Mouse (Mus musculus) bone marrow, adult 2 months (tissue): ENCODE results near the gene Poc1a. TPM values are rescaled to one million over a fixed set of nuclear protein-coding genes. Genes with fewer than 3 reads are reported as not detected.

Experiments used
- H3K27ac ChIP-seq: fragments of 200-500 bp; 2 replicates; pipeline ENCODE4 v1.5.1; 2012; ENCODE audit warnings: low read depth, mild to moderate bottlenecking, control low read depth, inconsistent platforms, low read length; ENCODE audit not compliant: control insufficient read depth, poor library complexity, insufficient read depth
- H3K4me1 ChIP-seq: fragments of 200-500 bp; 2 replicates; pipeline ENCODE4 v1.6.1; 2011; ENCODE audit warnings: low read length; ENCODE audit not compliant: control insufficient read depth, insufficient read depth
- H3K4me3 ChIP-seq: fragments of 200-500 bp; replicated peaks from 2 replicates; pipeline ENCODE3; 2011; ENCODE audit warnings: mild to moderate bottlenecking, low read depth, low read length, control low read depth; ENCODE audit not compliant: control insufficient read depth
- CTCF ChIP-seq: fragments of 200-500 bp; IDR thresholded peaks from 2 replicates; pipeline ENCODE4 v1.5.1; 2011; ENCODE audit warnings: low read length, control low read depth; ENCODE audit not compliant: control insufficient read depth, insufficient read depth
- POLR2A ChIP-seq: fragments of 200-500 bp; IDR thresholded peaks from 2 replicates; pipeline ENCODE4 v1.6.1; 2011; ENCODE audit warnings: low read depth, mild to moderate bottlenecking, control low read depth, low read length, borderline replicate concordance; ENCODE audit not compliant: control insufficient read depth
- WGBS: fragments of 180-500 bp; shearing (Covaris S2); methylation state at CpG from one replicate; pipeline ENCODE4 v1.1.7; 2018; 5-methylcytosine and 5-hydroxymethylcytosine counted together
- polyA plus RNA-seq: library from polyadenylated mRNA; stranded (reverse); fragments of >200 nt; gene quantifications from 2 replicates; pipeline ENCODE4 v1.2.4, GENCODE M21; 2011; ENCODE audit warnings: low replicate concordance; ENCODE audit not compliant: missing spikeins, insufficient read depth, insufficient read length

Gene Poc1a
- polyA plus RNA-seq, 1 experiment: 46.9 TPM

GRCm38 (mm10) chr9:106308983-106309382 is 28.1 kb downstream of the Poc1a start:
- Histone ChIP-seq H3K4me1 (peaks cover 8% of the 10 kb centered on the region), H3K4me3 (no peak overlapping the region), H3K27ac (peak overlapping the region; percentile 83)
- TF ChIP-seq POLR2A (no peak), CTCF (no peak)
- 77% methylated on average over 5 of the region's 5 CpGs for WGBS

- WGBS: 28% methylated on average over 3 of the region's 3 CpGs
- Histone ChIP-seq H3K27ac (no peak overlapping the region), H3K4me1 (peaks cover 8% of the 10 kb centered on the region), H3K4me3 (no peak overlapping the region)
- no peak for TF ChIP-seq CTCF
- no peak for TF ChIP-seq POLR2A
Observed at GRCm38 (mm10) chr9:106309859-106310258, 29.0 kb downstream of the Poc1a start.

GRCm38 (mm10) chr9:106311625-106312191 is 30.8 kb downstream of the Poc1a start:
- WGBS: 91% methylated on average over 10 of the region's 10 CpGs
- TF ChIP-seq CTCF: no peak
- no peak for TF ChIP-seq POLR2A
- Histone ChIP-seq H3K4me1 (peaks cover 8% of the 10 kb centered on the region), H3K4me3 (no peak overlapping the region), H3K27ac (no peak overlapping the region)

GRCm38 (mm10) chr9:106312950-106313360 is 32.1 kb downstream of the Poc1a start:
- WGBS: 37% methylated on average over 7 of the region's 7 CpGs
- H3K4me1 ChIP-seq: peaks cover 8% of the 10 kb centered on the region
- TF ChIP-seq CTCF: no peak
- no peak for TF ChIP-seq POLR2A
- no peak overlapping the region for H3K27ac ChIP-seq
- H3K4me3 ChIP-seq: no peak overlapping the region

GRCm38 (mm10) chr9:106314196-106314595 is 33.3 kb downstream of the Poc1a start:
- Histone ChIP-seq H3K27ac (no peak overlapping the region), H3K4me3 (no peak overlapping the region), H3K4me1 (peaks cover 3% of the 10 kb centered on the region; the same call in 1 of the 2 replicates)
- no peak for TF ChIP-seq POLR2A
- WGBS: 87% methylated on average over 3 of the region's 3 CpGs

GRCm38 (mm10) chr9:106318074-106318473 is 37.2 kb downstream of the Poc1a start:
- H3K27ac ChIP-seq: no peak overlapping the region
- no peak for TF ChIP-seq POLR2A
- no peak for TF ChIP-seq CTCF
- no peaks in the 10 kb centered on the region for H3K4me1 ChIP-seq
- H3K4me3 ChIP-seq: no peak overlapping the region
- WGBS: 62% methylated on average over 2 of the region's 2 CpGs

GRCm38 (mm10) chr9:106319095-106319494 is 38.2 kb downstream of the Poc1a start:
- TF ChIP-seq POLR2A (no peak), CTCF (no peak)
- 62% methylated on average over 2 of the region's 2 CpGs for WGBS
- Histone ChIP-seq H3K4me1 (no peaks in the 10 kb centered on the region), H3K4me3 (no peak overlapping the region), H3K27ac (no peak overlapping the region)

GRCm38 (mm10) chr9:106322497-106322896 is 41.6 kb downstream of the Poc1a start:
- 96% methylated on average over 3 of the region's 3 CpGs for WGBS
- H3K27ac ChIP-seq: no peak overlapping the region
- TF ChIP-seq CTCF (no peak), POLR2A (no peak)
- no peaks in the 10 kb centered on the region for H3K4me1 ChIP-seq
- H3K4me3 ChIP-seq: no peak overlapping the region

- Histone ChIP-seq H3K4me1 (no peaks in the 10 kb centered on the region; the same call in 1 of the 2 replicates), H3K4me3 (no peak overlapping the region), H3K27ac (no peak overlapping the region)
- WGBS: 90% methylated on average over 8 of the region's 8 CpGs
- TF ChIP-seq POLR2A: no peak
- no peak for TF ChIP-seq CTCF
Observed at GRCm38 (mm10) chr9:106326241-106326640, 45.4 kb downstream of the Poc1a start.
